Mouse (Mus musculus) heart, adult 2 months (tissue): ENCODE measurements around the gene Mmachc. TPM values are rescaled to one million over a fixed set of nuclear protein-coding genes. Genes with fewer than 3 reads are reported as not detected.
"Not testable (repeated sequence)": the region's sequence is repeated elsewhere in the genome, so short reads cannot be mapped to it uniquely, and the experiment has no call there.

Experiments used
- DNase-seq, 2 experiments: peaks; one replicate each; pipeline ENCODE4 v3.0.0; 2021
- H3K27ac ChIP-seq: fragments of 200-600 bp; 2 replicates; pipeline ENCODE4 v1.8.1; 2022
- H3K27me3 ChIP-seq: fragments of 200-500 bp; 2 replicates; pipeline ENCODE4 v1.6.1; 2012; ENCODE audit warnings: mild to moderate bottlenecking, low read length, inconsistent platforms, mixed read lengths; ENCODE audit not compliant: control insufficient read depth, insufficient read depth
- H3K36me3 ChIP-seq: fragments of 200-500 bp; 2 replicates; pipeline ENCODE4 v1.6.1; 2012; ENCODE audit warnings: low read length, inconsistent platforms; ENCODE audit not compliant: control insufficient read depth, insufficient read depth
- H3K4me1 ChIP-seq: fragments of 200-500 bp; 2 replicates; pipeline ENCODE4 v1.6.1; 2011; ENCODE audit warnings: low read length; ENCODE audit not compliant: control insufficient read depth, insufficient read depth
- H3K4me3 ChIP-seq: fragments of 200-600 bp; 2 replicates; pipeline ENCODE4 v1.8.1; 2022
- H3K79me2 ChIP-seq: fragments of 200-500 bp; replicated peaks from 2 replicates; pipeline ENCODE4 v1.6.1; 2012; ENCODE audit warnings: mild to moderate bottlenecking, inconsistent platforms, low read length, moderate library complexity, mixed read lengths; ENCODE audit not compliant: control insufficient read depth, insufficient read depth
- H3K9ac ChIP-seq: fragments of 200-500 bp; 2 replicates; pipeline ENCODE4 v1.6.1; 2012; ENCODE audit warnings: low read depth, mild to moderate bottlenecking, control low read depth, inconsistent platforms, low read length, mixed read lengths
- CTCF ChIP-seq: fragments of 200-600 bp; IDR thresholded peaks from 2 replicates; pipeline ENCODE4 v1.8.1; 2022; ENCODE audit warnings: antibody characterized with exemption, mild to moderate bottlenecking, moderate library complexity
- EP300 ChIP-seq: fragments of 200-500 bp; IDR thresholded peaks from 2 replicates; pipeline ENCODE4 v1.6.1; 2011; ENCODE audit warnings: low read depth, low read length, control low read depth; ENCODE audit not compliant: insufficient read depth
- POLR2A ChIP-seq: fragments of 200-500 bp; IDR thresholded peaks from 2 replicates; pipeline ENCODE4 v1.6.1; 2011; ENCODE audit warnings: mild to moderate bottlenecking, low read depth, low read length, control low read depth; ENCODE audit not compliant: insufficient read depth
- WGBS: fragments of 180-500 bp; shearing (Covaris S2); methylation state at CpG from one replicate; pipeline ENCODE4 v1.1.7; 2018; 5-methylcytosine and 5-hydroxymethylcytosine counted together
- intact Hi-C: fragments of 180-260 bp; cut with DNase I; formaldehyde crosslinking; loops from one replicate; pipeline ENCODE4 v1.15.1; 2025
- polyA plus RNA-seq: library from polyadenylated mRNA; depleted of rRNA; stranded (reverse); fragments of >200 nt; gene quantifications from 2 replicates; pipeline ENCODE4 v1.2.3, GENCODE M21; 2012; rRNA removed
- total RNA-seq, 2 experiments: library from RNA; stranded (reverse); gene quantifications; 2 replicates each; pipeline ENCODE4 v1.2.3; 2021

The Mmachc gene
- total and polyA plus RNA-seq, 3 experiments, result 55.6 to 66.8 (median 66.3) TPM

- Histone ChIP-seq H3K4me1 (no peaks in the 10 kb centered on the region), H3K27me3 (no peaks in the 10 kb centered on the region), H3K79me2 (no peaks in the 10 kb centered on the region), H3K4me3 (no peak overlapping the region), H3K27ac (no peak overlapping the region), H3K36me3 (no peaks in the 10 kb centered on the region), H3K9ac (no peak overlapping the region)
- TF ChIP-seq CTCF, result no peak
- WGBS, result 73% methylated on average over 6 of the region's 6 CpGs
- DNase-seq, result no peak
- intact Hi-C loops, result no loop called here
Observed at GRCm38 (mm10) chr4:116660829-116661228, 47.4 kb downstream of the Mmachc start.

DNA sequence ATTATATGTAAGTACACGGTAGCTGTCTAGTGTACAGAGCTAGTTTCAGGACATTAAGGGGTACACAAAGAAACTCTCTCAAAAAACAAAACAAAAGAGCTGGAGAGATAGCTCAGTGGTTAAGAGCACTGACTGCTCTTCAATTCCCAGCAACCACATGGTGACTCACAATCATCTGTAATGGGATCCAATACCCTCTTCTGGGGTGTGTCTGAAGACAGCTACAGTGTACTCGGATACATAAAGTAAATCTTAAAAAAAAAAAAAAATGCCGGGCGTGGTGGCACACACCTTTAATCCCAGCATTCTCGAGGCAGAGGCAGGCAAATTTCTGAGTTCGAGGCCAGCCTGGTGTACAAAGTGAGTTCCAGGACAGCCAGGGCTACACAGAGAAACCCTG, 48.3 kb downstream of the Mmachc start:
- H3K79me2 ChIP-seq, H3K4me1 ChIP-seq, H3K9ac ChIP-seq, intact Hi-C loops, H3K27me3 ChIP-seq, H3K4me3 ChIP-seq, H3K27ac ChIP-seq, H3K36me3 ChIP-seq, DNase-seq: not testable (repeated sequence)
- 78% methylated on average over 6 of the region's 6 CpGs for WGBS

DNA sequence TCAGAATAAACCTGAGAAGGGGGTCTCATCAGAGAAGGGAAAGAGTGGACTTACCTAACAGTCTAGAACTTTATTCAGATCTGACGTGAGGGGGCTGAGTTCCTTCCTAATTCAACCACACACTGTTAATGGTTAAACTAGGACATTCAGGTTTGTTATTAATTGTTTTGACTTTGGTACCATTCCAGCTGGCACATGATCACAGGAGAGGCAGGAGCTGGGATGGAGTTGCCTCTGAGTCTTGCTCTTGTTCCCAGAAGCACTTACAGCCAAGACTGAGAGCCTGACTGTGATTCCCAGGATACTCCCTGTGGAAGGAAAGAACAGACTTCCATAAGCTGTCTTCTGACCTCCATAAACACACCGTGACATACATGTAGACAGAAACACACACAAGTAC, 48.7 kb downstream of the Mmachc start:
- DNase-seq, result no peak
- Histone ChIP-seq H3K36me3 (no peaks in the 10 kb centered on the region; the same call in 1 of the 2 replicates), H3K9ac (no peak overlapping the region), H3K27me3 (no peaks in the 10 kb centered on the region), H3K79me2 (no peaks in the 10 kb centered on the region), H3K27ac (no peak overlapping the region), H3K4me1 (peaks cover 2% of the 10 kb centered on the region), H3K4me3 (no peak overlapping the region)
- TF ChIP-seq EP300 (no peak), CTCF (no peak)
- intact Hi-C loops, result no loop called here
- WGBS, result 34% methylated on average over 2 of the region's 2 CpGs

- no peak for DNase-seq
- intact Hi-C loops, result no loop called here
- peaks cover 2% of the 10 kb centered on the region for H3K4me1 ChIP-seq
- H3K9ac ChIP-seq, result no peak overlapping the region
- H3K27ac ChIP-seq, result no peak overlapping the region
- H3K4me3 ChIP-seq, result no peak overlapping the region
- 58% methylated on average over 3 of the region's 3 CpGs for WGBS
- H3K27me3 ChIP-seq, result no peaks in the 10 kb centered on the region
- no peaks in the 10 kb centered on the region for H3K79me2 ChIP-seq
- no peaks in the 10 kb centered on the region; the same call in 1 of the 2 replicates for H3K36me3 ChIP-seq
- TF ChIP-seq EP300 (no peak), POLR2A (no peak), CTCF (no peak)
Observed at GRCm38 (mm10) chr4:116657971-116658370, 50.2 kb downstream of the Mmachc start.

DNA sequence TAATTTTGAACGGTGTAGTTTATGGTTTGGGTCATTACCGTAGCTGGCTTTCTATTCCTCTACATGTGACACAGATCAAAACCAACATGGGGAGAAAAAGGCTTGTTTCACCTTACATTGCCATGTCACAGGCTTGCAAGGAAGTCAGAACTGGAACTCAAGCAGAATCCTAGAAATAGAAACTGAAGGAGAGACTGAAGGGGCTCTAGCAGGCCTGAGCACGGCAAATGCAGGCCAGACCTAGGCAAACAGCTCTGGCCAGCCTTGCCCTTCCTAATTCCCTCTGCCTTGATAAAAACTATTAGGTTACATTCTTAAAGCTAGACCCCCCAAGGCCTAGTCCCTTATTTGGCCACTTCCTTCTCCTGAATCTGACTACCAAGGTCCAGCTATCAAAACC, 52.5 kb downstream of the Mmachc start:
- Histone ChIP-seq H3K27me3 (no peaks in the 10 kb centered on the region), H3K27ac (peak overlapping the region; percentile 55), H3K9ac (no peak overlapping the region), H3K36me3 (peaks cover 3% of the 10 kb centered on the region; the same call in 1 of the 2 replicates), H3K4me1 (peaks cover 2% of the 10 kb centered on the region), H3K79me2 (peaks cover 1% of the 10 kb centered on the region; the same call in 1 of the 2 replicates), H3K4me3 (no peak overlapping the region)
- WGBS, result 56% methylated on average over 3 of the region's 3 CpGs
- TF ChIP-seq EP300 (no peak), CTCF (no peak), POLR2A (no peak)
- DNase-seq, result no peak
- intact Hi-C loops, result no loop called here

DNA sequence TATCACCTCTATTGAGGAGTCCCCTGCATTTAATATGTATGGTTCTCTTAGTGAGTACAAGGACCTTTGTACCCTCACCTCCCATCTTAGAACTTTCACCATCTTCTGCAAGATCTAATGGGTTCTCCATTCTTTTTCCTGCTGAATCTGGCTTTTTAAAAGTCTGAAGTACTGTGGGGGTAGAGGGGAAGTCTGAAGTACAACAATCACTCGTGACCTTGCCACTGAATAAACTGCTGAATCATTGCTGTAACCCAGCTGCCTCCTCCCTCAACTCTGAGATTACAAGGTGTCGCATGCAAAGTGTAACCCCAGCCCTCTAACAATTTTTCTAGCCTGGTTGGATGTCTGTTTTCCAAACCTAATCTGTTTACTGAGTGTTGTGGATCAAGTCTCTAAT, 53.1 kb downstream of the Mmachc start:
- intact Hi-C loops, result no loop called here
- DNase-seq, result no peak
- peaks cover 3% of the 10 kb centered on the region for H3K79me2 ChIP-seq
- H3K4me3 ChIP-seq, result no peak overlapping the region
- no peak for TF ChIP-seq EP300
- H3K4me1 ChIP-seq, result peaks cover 4% of the 10 kb centered on the region
- no peaks in the 10 kb centered on the region for H3K27me3 ChIP-seq
- no peak overlapping the region for H3K9ac ChIP-seq
- peaks cover 7% of the 10 kb centered on the region; the same call in 1 of the 2 replicates for H3K36me3 ChIP-seq
- H3K27ac ChIP-seq, result peak overlapping the region; percentile 55; the same call in 1 of the 2 replicates
- WGBS, result 24% methylated on average over 2 of the region's 2 CpGs

DNA sequence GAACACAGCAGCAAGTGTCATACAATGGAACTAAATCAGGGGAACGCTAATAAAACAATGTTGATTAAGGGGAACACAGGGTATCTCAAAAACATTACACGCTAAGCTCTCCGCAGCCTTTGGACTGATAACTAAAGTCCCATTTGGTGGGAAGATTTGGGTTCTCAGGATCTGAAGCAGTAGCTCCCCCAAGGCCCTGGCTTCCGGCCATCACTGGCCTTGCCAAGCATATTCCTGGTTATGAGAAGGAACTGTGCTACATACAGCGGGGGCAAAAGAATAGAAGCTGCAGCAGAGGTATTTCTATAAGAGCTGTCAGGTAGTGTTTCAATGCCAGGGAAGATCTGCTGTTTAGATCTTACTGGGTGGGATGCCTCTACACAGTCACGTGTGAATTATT, 55.0 kb downstream of the Mmachc start:
- TF ChIP-seq EP300, result no peak
- TF ChIP-seq POLR2A, result no peak
- no peak for TF ChIP-seq CTCF
- Histone ChIP-seq H3K4me1 (peaks cover 5% of the 10 kb centered on the region), H3K9ac (no peak overlapping the region), H3K27ac (no peak overlapping the region), H3K4me3 (no peak overlapping the region), H3K27me3 (no peaks in the 10 kb centered on the region), H3K36me3 (peaks cover 20% of the 10 kb centered on the region), H3K79me2 (peaks cover 5% of the 10 kb centered on the region)
- intact Hi-C loops, result no loop called here
- WGBS, result 80% methylated on average over 6 of the region's 6 CpGs
- no peak for DNase-seq

Other genes with a start within 250 kb of the Mmachc start
- gene Mast2, start 244.2 kb downstream of the Mmachc start, total RNA-seq, result 100 to 1,000 TPM; 108 to 136 TPM
- 144 and 149 TPM in 2 replicates for gene Mast2, start 244.2 kb downstream of the Mmachc start, polyA plus RNA-seq
- gene Ipp, start 200.9 kb downstream of the Mmachc start, total RNA-seq, result 10 to 100 TPM; 14.8 to 15.1 TPM
- gene Ipp, start 200.9 kb downstream of the Mmachc start, polyA plus RNA-seq, result 3.5 and 6.9 TPM in 2 replicates
- gene Tmem69, start 152.5 kb downstream of the Mmachc start, total RNA-seq, result 10 to 100 TPM; 24.8 to 30.5 TPM
- 12.0 and 19.1 TPM in 2 replicates for gene Tmem69, start 152.5 kb downstream of the Mmachc start, polyA plus RNA-seq
- gene Gpbp1l1, start 150.7 kb downstream of the Mmachc start, total RNA-seq, result 10 to 100 TPM; 57.9 to 65.9 TPM
- gene Gpbp1l1, start 150.7 kb downstream of the Mmachc start, polyA plus RNA-seq, result 37.7 and 55.3 TPM in 2 replicates
- gene Ccdc17, start 111.8 kb downstream of the Mmachc start, total RNA-seq, result 1 to 10 TPM; 2.9 to 3.4 TPM
- gene Ccdc17, start 111.8 kb downstream of the Mmachc start, polyA plus RNA-seq, result 4.5 and 8.1 TPM in 2 replicates
- gene Nasp, start 80.5 kb downstream of the Mmachc start, total RNA-seq, result 10 to 100 TPM; 16.9 to 18.3 TPM
- 3.0 and 7.1 TPM in 2 replicates for gene Nasp, start 80.5 kb downstream of the Mmachc start, polyA plus RNA-seq
- 100 to 1,000 TPM; 281 to 289 TPM for gene Akr1a1, start 56.7 kb downstream of the Mmachc start, total RNA-seq
- 247 and 371 TPM in 2 replicates for gene Akr1a1, start 56.7 kb downstream of the Mmachc start, polyA plus RNA-seq
- gene Prdx1, start 22.9 kb downstream of the Mmachc start, total RNA-seq, result 100 to 1,000 TPM; 447 to 516 TPM
- gene Prdx1, start 22.9 kb downstream of the Mmachc start, polyA plus RNA-seq, result 168 and 392 TPM in 2 replicates
- gene Ccdc163, start 103 bp upstream of the Mmachc start, total RNA-seq, result 1 to 10 TPM; 4.3 to 5.5 TPM
- 17.2 and 30.9 TPM in 2 replicates for gene Ccdc163, start 103 bp upstream of the Mmachc start, polyA plus RNA-seq
- gene Tesk2, start 12.5 kb upstream of the Mmachc start, total RNA-seq, result 1 to 10 TPM; 1.6 to 2.3 TPM
- gene Tesk2, start 12.5 kb upstream of the Mmachc start, polyA plus RNA-seq, result 1.5 and 3.0 TPM in 2 replicates
- 1 to 10 TPM; 5.7 to 8.6 TPM for gene Toe1, start 99.2 kb upstream of the Mmachc start, total RNA-seq
- gene Toe1, start 99.2 kb upstream of the Mmachc start, polyA plus RNA-seq, result 12.3 and 15.3 TPM in 2 replicates
- gene Mutyh, start 99.3 kb upstream of the Mmachc start, total RNA-seq, result 1 to 10 TPM; 1.2 to 1.5 TPM
- 3.5 and 3.7 TPM in 2 replicates for gene Mutyh, start 99.3 kb upstream of the Mmachc start, polyA plus RNA-seq
- 1 to 10 TPM; 3.9 to 4.8 TPM for gene Hpdl, start 113.3 kb upstream of the Mmachc start, total RNA-seq
- 4.0 and 4.3 TPM in 2 replicates for gene Hpdl, start 113.3 kb upstream of the Mmachc start, polyA plus RNA-seq
- 1 to 10 TPM; 1.0 TPM for gene Zswim5, start 169.0 kb upstream of the Mmachc start, total RNA-seq
- 0.86 and 1.4 TPM in 2 replicates for gene Zswim5, start 169.0 kb upstream of the Mmachc start, polyA plus RNA-seq